Mouse (Mus musculus) common myeloid progenitor, adult 5-6 weeks (primary cell): ENCODE data around the gene Fmo5. TPM values are rescaled to one million over a fixed set of nuclear protein-coding genes. Genes with fewer than 3 reads are reported as not detected.

ENCODE experiments used
- total RNA-seq: library from RNA; stranded (forward); fragments of 200-1000, 187-1606 nt; gene quantifications from 2 replicates; pipeline ENCODE4 v1.2.3, GENCODE M21; 2017

The Fmo5 gene
- total RNA-seq, 1 experiment from 2014 or later, result 4.6 TPM

Other genes starting within 250 kb of the Fmo5 start
- not detected in 2 replicates for gene Olfr1402, start 206.8 kb upstream of the Fmo5 start, total RNA-seq
- 51.2 and 71.0 TPM in 2 replicates for gene Chd1l, start 18.6 kb upstream of the Fmo5 start, total RNA-seq
- 2.8 and 3.2 TPM in 2 replicates for gene Prkab2, start 29.4 kb downstream of the Fmo5 start, total RNA-seq
- not detected in 2 replicates for gene Gm17651, start 45.9 kb downstream of the Fmo5 start, total RNA-seq